Mouse (Mus musculus): ENCODE data around the gene Tbcel.

Gene Tbcel

DNA sequence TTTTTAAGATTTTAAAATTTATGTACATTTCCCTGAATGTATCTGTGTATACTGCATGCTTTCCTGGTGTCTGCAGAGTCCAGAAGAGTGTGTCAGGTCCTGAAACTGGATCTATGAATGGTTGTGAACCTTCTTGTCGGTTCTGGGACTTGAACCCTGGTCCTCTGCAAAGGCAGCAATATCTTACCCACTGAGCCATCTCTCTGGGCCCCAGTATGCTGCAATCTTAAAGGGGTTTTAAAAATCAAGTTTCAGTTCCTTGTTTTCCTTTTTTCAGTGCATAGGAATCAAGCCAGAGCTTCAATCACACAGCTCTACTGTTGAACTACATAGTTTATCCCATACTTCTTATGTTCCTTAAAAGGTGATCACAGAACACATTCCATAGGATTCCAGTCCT is 24.7 kb downstream of the Tbcel start:
- no peak for DNase-seq

DNA sequence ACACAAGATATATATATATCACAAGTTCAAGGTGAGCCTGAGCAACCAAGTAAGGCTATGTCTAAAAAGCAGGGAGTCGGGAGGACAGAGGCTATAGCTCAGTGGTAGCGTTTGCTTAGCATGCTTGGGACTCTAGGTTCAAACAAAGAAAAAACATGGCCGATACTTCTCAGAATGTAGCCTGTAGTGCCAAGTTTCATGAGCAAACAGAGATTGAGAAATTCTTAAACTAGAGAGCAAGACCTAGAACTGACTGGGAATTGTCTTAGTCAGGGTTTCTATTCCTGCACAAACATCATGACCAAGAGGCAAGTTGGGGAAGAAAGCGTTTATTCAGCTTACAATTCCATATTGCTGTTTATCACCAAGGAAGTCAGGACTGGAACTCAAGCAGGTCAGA is 31.4 kb downstream of the Tbcel start:
- DNase-seq, result no peak

GRCm38 (mm10) chr9:42474244-42474643 is 33.4 kb downstream of the Tbcel start:
- DNase-seq, result no peak

DNA sequence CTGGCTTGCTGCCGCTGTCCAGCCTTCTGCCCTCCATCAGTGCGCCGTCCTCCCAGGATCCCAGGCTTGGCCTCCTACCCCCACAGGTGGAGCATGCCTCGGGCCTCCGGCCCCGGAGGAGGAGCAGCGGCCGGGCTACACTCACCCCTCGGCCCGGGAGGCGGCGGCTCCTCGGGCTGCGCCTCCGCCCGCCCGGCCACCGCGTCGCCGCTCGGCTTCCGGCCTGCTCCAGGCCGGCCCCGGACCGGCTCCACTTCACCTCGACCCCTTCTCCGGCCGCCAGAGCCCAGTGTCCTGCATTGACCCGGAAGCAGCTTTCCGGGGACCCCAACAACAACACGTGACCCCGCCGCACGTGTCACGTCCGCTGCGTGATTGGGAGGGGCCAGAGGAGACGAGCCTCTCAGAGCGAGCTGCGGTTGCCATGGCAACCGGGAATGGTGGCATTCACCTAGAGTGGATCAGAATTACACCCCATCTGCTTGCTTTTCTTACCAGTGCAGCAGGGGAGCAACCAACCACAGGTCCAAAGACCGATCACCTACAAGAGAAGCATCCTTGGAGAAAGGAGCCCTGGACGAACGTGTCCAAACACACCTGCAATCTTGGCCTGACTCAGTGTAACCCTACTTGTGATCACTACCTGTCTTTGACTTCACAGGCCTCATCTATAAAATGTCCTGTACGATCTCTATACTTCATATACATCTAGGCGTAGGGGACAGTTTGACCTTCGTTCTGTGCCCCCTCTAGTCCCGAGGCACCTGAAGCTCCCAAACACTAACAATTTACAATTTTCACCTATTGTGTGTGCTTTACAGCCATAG is 35.5 kb downstream of the Tbcel start:
- DNase-seq, result peak; percentile 95

- DNase-seq, result peak; percentile 58
These were observed 36.4 kb downstream of the Tbcel start for GRCm38 (mm10) chr9:42471214-42471613.

DNA sequence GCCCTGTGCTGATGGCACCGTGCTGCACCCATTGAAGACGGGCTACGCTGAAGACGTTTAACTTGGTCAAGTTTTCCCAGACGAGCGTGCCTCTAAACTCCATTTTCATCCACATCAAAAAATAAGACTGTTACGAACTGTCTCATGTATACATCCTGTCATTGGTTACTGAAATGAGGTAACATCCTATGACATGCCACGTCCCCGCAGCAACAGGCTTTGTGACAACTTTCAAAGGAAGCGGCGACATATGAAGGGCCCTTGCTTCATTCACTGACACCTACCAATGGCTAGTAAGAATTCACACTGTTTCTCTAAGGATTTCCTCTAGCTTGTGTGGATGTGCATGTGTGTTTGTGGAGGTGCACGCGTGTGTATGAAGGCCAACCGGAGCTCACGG is 38.3 kb downstream of the Tbcel start:
- no peak for DNase-seq

GRCm38 (mm10) chr9:42468360-42468759 is 39.2 kb downstream of the Tbcel start:
- DNase-seq, result no peak

GRCm38 (mm10) chr9:42467116-42467815 is 40.3 kb downstream of the Tbcel start:
- DNase-seq, result no peak

GRCm38 (mm10) chr9:42465661-42466091 is 41.9 kb downstream of the Tbcel start:
- no peak for DNase-seq

DNA sequence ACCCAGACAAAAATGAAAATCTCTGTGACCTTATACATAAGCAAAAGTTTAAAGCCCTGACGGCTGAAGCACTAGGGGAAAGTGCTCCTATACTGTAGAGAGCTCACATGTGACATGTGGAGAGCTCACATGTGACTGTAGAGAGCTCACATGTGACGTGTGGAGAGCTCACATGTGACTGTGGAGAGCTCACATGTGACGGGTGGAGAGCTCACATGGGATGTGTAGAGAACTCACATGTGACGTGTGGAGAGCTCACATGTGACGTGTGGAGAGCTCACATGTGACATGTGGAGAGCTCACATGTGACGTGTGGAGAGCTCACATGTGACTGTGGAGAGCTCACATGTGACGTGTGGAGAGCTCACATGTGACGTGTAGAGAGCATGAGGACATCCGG is 43.4 kb downstream of the Tbcel start:
- DNase-seq, result no peak

GRCm38 (mm10) chr9:42463220-42463989 is 44.2 kb downstream of the Tbcel start:
- peak; percentile 80 for DNase-seq

DNA sequence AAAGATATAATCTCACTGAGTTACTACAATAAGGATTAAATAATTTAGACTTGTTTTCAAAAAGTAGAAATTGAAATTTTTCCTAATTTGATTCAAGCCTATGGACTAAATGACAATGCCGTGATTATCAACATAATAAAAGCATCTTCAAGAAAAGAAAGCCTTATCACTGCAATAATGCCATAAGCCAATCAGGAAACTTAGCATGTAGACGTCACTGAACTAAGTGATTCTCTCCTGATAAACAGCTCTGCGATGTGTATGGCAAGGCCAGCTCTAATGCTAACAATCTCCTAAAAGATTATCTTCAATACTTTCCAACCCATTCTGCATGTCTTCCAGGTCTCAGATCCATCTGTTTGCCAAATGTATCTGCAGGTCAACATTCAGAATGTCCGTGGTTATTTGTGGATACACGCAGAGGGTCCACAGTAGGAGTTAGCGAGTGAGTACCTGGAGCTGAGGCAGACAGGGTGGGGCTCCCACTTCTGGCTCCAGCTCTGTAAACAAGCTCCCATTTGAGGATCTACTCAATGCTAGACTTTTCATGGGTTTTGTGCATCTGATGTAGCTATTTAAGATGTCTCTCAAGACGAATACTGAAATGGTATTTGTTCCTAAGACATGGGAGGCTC is 44.9 kb downstream of the Tbcel start:
- DNase-seq, result no peak

DNA sequence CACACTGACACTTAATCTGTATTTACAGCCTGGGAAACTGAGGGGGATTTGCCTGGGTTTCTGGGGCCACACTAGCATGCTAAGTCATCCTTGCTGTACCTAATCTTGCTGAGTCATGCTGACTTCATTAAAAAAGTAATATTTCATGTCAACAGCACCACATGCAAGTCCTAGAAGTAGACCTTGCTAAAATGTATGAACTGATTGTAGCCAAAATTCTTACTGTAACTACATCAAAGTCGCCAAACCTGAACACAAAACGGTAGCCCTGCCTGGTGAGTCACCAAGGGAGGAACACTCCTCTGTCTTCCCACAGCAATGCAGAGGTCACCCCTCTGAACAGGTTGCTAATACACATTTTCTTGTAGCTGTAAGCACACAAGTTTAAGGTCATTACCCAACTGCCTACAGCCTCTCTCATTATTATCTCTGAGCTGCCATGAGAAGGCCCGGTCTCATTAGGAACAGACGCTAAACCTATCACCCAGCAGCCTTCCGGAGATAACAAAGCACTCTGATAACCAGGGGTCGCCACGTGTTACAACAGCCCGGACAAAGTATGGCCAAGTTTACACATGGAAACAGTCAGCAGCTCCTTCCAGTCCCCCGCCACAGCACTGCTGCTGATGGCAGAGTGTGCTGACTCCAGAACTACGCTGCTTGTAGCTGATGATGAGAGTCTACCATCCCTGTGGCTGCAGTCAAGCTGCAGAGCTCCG is 46.1 kb downstream of the Tbcel start:
- no peak for DNase-seq

DNA sequence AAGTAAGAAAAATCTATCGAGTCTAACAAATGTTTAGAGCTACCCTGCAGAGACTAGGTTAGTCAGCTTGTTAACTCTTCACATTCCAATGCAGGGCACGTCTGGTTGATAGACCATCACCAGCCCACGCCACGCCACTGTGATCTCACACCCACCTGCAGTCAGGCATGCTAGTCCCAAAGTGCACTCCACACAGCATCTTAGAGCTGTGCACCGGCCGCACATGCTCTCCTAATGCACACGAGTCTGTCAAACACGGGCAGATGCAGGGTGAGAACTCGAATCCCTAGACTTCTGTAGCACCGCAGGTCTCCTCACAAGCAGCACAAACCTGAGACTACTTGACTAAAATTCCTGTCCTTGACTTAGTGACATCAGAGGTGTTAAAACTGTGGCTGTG is 47.3 kb downstream of the Tbcel start:
- DNase-seq, result no peak

DNA sequence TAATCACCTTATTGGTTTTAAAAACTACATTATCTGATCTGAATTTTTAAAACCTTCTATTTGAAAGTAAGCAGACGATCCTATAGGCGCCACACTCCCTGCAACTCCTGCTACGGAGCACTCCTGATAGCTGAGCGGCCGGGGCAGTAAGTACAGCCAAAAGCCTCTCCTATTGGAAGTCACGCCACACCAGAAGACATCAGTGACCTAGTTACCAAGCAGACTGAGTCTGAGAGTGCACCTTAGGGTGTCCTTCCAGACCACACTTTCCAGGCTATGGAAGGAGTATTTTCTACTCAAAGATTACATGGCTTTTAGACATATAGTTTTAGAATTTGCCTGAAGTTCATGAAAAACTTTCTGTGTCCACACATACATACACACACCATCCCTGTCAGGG is 47.9 kb downstream of the Tbcel start:
- DNase-seq, result no peak

GRCm38 (mm10) chr9:42458741-42459515 is 48.7 kb downstream of the Tbcel start:
- DNase-seq, result no peak

DNA sequence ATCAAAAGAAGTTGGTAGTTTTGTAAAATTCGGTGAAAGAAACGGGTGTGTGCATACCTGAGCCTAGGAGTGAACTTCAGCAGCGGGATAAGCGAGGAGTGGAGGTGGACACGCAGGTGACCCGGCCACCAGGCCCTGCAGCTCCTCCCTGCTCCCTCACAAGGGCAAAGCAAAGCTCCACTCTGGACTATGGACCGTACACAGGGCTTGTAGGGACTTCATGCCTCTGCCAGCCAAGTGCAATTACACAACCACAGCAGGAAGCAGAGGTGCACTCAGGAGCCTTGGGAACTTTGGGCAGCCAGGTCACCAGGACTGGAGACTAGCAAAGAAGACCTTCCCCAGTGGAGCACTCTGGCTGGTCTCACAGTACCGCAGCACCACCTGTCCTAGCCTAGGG is 50.1 kb downstream of the Tbcel start:
- peak; percentile 62 for DNase-seq

GRCm38 (mm10) chr9:42454364-42454763 is 53.2 kb downstream of the Tbcel start:
- no peak for DNase-seq

GRCm38 (mm10) chr9:42449043-42449442 is 58.6 kb downstream of the Tbcel start:
- no peak for DNase-seq

GRCm38 (mm10) chr9:42442100-42442499 is 65.5 kb downstream of the Tbcel start:
- DNase-seq, result no peak

- DNase-seq, result no peak
These were observed 66.4 kb downstream of the Tbcel start for GRCm38 (mm10) chr9:42441234-42441633.

DNA sequence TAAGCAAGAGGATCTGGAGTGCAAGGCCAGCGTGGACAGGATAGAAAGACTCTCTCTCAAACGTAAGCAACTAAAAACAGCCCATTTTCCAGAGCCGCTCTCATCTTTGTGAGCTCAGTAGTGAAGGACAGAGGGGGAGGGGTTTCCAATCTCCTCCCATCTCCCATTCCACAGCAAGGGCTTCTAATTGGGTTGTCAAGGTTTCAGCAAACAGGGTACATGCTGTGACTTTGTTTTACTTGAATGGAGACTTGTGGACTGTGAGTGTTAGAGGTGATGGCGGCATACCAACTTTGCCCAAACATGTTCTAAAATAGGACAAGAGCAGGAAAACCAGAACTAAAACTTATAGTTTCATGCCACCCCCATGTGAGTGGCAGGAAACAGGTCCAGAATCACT is 68.2 kb downstream of the Tbcel start:
- DNase-seq, result no peak
